Mouse (Mus musculus) cerebellum, postnatal 4 days (tissue): ENCODE data around the gene Chad.
A peak's percentile ranks its signal among the peaks of the same experiment; 100 is the strongest.

Source experiments
- DNase-seq, 2 experiments: peaks; one replicate each; pipeline ENCODE4 v3.0.0; 2022; ENCODE audit warnings: low spot score in 2 of 2, mixed read lengths in 1 of 2

The Chad gene

GRCm38 (mm10) chr11:94565151-94565479, 268 bp downstream of the Chad start:
- DNase-seq = no peak

- DNase-seq = no peak
Measured at GRCm38 (mm10) chr11:94566534-94566933, 1.7 kb downstream of the Chad start.

DNA sequence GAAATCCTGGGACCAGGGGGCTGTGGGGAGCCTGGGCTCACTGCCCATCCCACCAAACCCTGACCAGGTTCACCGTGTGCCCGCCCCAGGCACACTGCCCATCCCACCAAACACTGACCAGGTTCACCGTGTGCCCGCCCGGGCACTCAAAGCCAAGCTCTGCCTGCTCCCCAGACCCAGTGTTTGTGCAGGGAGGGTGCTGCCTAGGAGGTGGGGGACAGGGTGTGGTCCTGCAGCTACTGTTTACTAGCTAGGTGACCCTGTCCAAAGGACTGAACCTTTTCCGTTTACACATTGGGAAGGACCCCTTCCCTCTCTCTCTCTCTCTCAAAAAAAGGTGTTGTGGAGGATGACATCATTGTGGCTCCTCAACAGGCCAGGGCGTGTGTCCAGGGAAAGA, 2.5 kb downstream of the Chad start:
- DNase-seq = no peak

DNA sequence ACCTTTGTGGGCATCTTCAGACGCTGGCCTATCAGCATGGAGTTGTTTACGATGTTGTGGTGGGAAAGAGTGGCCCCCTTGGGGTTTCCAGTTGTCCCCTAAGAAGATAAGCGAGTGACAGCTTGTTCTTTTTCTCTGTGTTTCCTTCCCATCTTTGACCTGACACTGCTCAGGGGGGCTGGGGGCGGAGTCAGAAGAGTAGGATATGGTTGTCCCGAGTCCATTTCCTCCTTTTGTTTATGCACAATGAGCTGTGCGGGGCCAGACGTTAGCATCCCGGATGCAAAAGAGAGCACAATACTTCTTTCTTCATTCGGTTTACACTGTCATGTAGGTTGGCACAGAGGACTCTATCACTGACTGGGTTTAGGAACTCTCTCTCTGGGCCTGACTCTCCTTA, 5.8 kb downstream of the Chad start:
- no peak for DNase-seq

DNA sequence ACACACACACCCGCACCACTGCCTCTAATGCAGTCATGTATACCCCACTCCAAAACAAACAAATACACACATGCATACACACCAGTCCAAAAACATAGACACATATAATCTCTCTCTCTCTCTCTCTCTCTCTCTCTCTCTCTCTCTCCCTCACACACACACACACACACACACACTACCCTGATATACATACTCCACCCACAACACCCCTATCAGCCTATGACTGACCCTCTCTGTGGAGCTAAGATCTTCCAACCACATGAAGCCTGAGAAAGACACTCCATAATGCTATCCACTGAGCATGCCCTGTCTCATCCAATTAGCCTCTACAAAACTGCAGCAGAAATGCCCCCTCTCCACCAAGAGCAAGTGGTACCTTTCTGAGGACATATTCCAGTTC, 7.0 kb downstream of the Chad start:
- DNase-seq = no peak

- DNase-seq = no peak
Measured at GRCm38 (mm10) chr11:94574560-94574959, 9.7 kb downstream of the Chad start.

GRCm38 (mm10) chr11:94575036-94575435, 10.2 kb downstream of the Chad start:
- DNase-seq = no peak

GRCm38 (mm10) chr11:94576361-94576760, 11.5 kb downstream of the Chad start:
- no peak for DNase-seq

GRCm38 (mm10) chr11:94580111-94580740, 15.4 kb downstream of the Chad start:
- DNase-seq = no peak

DNA sequence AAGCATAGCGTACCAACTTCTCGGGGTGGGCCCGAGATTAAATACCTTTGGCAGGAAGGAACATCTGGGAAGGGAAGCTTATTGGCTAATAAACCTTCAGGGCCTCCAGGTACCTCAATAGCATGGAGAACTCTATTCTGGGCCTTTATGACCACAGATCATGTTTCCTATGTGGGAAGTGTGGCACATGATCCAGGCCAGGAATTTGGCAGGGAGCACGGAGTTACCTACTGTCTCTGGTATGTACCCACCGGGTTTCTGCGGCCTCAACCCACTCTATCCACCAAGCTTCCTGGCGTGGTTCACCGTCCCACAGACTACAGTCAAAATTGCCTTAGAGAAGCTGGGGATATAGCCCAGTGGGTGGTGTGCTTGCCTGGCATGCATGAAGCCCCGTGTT, 20.2 kb downstream of the Chad start:
- DNase-seq = no peak

- no peak for DNase-seq
Measured at GRCm38 (mm10) chr11:94587511-94587910, 22.7 kb downstream of the Chad start.

- DNase-seq = no peak
Measured at GRCm38 (mm10) chr11:94596311-94596852, 31.5 kb downstream of the Chad start.

- DNase-seq = peak in 1 of 2 experiments; percentile 8
Measured at GRCm38 (mm10) chr11:94597319-94597718, 32.5 kb downstream of the Chad start.

DNA sequence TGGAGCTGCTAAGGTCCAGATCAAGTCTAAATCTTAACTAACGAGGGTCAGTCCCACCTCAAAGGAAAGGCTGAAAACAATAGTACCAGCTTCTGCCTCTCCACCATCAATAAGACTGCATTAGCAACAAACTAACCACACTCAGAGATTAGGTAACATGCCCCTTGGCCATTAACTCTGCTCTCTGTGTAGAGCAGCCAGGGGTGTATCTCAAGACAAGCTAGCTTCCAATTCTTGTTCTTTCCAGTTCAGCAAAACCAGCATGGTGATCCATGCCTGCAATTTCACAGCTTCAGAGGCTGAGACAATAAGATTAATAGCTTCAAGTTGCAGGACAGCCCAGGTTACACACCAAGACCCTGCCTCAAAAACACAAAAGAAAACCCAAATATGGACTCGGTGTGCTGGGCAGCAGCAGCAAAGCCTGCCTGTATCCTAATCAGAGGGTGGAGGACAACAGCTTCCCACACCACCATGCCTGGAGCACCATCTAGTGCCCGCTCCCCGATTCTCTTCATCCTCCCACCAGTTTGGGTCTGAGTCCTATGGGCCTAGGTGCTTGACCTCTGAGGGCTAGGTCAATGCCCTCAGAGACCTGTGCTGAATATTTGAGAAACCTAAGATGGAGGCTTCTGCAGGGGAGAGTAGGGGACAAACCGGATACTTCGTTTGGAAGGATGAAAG, 33.7 kb downstream of the Chad start:
- no peak for DNase-seq

- DNase-seq = no peak
Measured at GRCm38 (mm10) chr11:94600447-94600846, 35.6 kb downstream of the Chad start.

- peak; percentile 30 to 53 for DNase-seq
Measured at GRCm38 (mm10) chr11:94601321-94602281, 36.8 kb downstream of the Chad start, which contains the start of gene Acsf2. TSS of gene Acsf2 (minus strand) at chr11:94601871.

DNA sequence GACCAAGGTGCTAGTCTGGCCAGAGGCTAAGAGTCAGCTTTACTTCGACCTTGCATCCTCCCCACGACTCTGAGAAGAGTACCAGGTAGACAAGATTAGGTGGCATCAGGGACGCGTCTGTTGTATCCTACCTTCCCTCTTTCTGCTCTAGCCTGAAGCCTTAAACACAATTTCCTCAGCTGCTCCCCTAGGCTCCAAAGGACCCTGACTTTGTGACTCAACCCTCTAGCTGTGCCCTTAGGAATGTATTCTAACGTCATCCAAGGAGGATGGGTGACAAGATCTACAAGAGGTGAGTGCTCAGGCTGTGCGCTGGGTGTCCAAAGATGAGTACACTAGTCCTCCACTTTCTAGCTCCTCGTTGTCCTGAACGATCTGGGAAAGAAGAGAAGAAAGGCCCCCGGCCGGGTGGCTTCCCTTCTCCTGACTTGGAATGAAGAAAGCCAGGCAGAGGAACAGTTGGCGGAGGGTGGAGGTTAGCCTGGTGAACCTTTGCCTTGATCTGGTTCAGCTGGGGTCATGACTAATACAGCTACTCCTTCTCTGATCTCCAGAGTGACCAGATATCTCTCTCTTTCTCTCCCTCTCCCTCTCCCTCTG, 37.6 kb downstream of the Chad start:
- DNase-seq = no peak

DNA sequence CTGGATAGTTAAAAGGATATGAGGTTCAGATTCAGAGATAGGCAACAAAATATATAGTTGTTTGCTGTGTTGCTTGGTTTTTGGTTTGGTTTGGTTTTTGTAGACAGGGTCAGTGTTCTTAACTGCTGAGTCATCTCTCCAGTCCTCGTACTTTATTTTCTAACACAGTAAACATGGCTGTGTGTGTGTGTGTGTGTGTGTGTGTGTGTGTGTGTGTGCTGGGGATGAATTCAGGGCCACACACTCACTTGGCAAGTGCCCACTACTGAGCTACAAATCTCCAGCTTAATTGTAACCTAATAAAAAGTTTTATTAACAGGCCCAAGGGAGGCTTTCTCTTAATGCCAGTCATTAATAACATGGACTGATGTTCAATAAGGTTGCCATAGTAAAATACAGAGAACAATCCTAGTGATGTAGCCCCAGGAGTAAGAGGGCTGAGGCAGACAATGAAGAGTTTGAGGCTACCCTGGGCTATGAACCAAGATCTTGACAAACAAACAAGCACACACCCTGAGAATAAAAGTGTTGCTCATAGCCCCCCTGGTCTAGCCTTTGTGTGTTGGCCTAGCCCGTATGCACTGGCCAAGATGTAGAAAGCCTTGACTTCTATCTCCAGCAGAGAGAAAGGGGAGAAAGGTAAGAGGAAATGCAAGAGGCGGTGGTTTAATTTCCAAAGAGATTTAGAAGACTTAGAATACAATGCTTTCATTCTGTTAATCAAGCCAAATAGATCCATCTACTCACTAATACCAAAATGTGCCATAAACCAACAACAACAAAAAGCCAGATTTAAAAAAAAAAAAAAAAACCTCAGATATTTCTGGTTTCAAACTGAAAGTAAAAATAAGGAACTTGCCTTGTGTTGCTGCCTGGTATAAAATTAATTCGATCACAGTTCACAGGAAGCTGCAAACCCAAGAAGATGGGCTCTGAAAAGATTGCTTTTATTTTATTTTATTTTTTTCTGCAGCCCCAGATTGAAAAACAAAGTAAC, 46.2 kb downstream of the Chad start:
- DNase-seq = no peak

DNA sequence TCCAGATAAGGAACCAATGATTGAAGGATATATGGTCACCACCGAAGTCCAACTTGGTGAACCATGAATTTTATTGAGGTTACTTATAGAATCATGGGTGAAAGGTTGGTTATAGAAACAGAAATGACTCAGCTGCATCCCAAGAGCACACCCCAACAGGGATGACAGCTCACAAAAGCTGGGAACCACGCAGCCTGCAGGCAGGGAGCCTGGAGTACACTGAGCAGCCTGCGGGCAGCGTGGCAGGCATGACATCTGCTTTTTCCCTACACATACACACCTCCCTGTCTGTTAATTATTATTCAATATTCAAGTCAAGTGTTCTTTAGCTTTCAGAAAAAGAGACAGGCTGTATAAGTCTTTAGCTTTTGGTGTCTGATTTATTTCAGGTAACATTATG, 49.8 kb downstream of the Chad start:
- no peak for DNase-seq

- no peak for DNase-seq
Measured at GRCm38 (mm10) chr11:94615494-94615893, 50.6 kb downstream of the Chad start.

DNA sequence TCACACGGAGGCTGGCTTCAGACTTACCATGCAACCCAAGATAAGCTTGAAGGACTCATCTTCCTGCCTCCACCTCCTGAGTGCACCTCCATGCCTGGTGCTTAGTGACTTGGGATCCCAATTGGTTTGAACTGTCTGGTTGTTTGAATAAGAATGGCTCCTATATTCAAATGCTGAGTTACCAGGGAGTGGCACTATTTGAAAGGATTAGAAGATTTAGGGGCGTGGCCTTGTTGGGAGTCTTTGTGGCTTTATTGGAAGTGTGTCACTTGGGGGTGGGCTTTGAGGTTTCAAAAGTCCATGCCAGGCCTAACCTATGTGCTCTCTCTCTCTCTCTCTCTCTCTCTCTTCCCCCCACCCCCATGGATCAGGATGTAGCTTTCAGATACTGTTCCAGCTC, 52.8 kb downstream of the Chad start:
- DNase-seq = no peak
